Mouse (Mus musculus) forelimb bud, embryonic 11.5 days (tissue): Measurements from ENCODE around the gene Efna1.

ENCODE experiments used
- DNase-seq: peaks from one replicate; pipeline ENCODE4 v3.0.0-alpha.2; 2012; ENCODE audit warnings: low read depth, low spot score

The Efna1 gene

GRCm38 (mm10) chr3:89308089-89308488, 27.1 kb upstream of the Efna1 start:
- peak; percentile 77 for DNase-seq

- no peak for DNase-seq
Measured at GRCm38 (mm10) chr3:89305551-89306325, 24.8 kb upstream of the Efna1 start.

GRCm38 (mm10) chr3:89305105-89305504, 24.2 kb upstream of the Efna1 start:
- DNase-seq: no peak

- DNase-seq: no peak
Measured at GRCm38 (mm10) chr3:89304440-89304839, 23.5 kb upstream of the Efna1 start.

GRCm38 (mm10) chr3:89300514-89300913, 19.6 kb upstream of the Efna1 start:
- no peak for DNase-seq

GRCm38 (mm10) chr3:89300071-89300470, 19.1 kb upstream of the Efna1 start:
- no peak for DNase-seq

GRCm38 (mm10) chr3:89299499-89299898, 18.6 kb upstream of the Efna1 start:
- no peak for DNase-seq

GRCm38 (mm10) chr3:89298908-89299307, 18.0 kb upstream of the Efna1 start:
- no peak for DNase-seq

- DNase-seq: no peak
Measured at GRCm38 (mm10) chr3:89296761-89297396, 15.9 kb upstream of the Efna1 start.

GRCm38 (mm10) chr3:89295685-89296230, 14.8 kb upstream of the Efna1 start:
- no peak for DNase-seq

GRCm38 (mm10) chr3:89294195-89294594, 13.3 kb upstream of the Efna1 start:
- DNase-seq: no peak

GRCm38 (mm10) chr3:89293247-89293918, 12.4 kb upstream of the Efna1 start:
- no peak for DNase-seq

- no peak for DNase-seq
Measured at GRCm38 (mm10) chr3:89292303-89292702, 11.4 kb upstream of the Efna1 start.

- no peak for DNase-seq
Measured at GRCm38 (mm10) chr3:89291874-89292273, 10.9 kb upstream of the Efna1 start.

- DNase-seq: no peak
Measured at GRCm38 (mm10) chr3:89288503-89288928, 7.6 kb upstream of the Efna1 start.

GRCm38 (mm10) chr3:89287286-89287685, 6.3 kb upstream of the Efna1 start:
- DNase-seq: no peak

- no peak for DNase-seq
Measured at GRCm38 (mm10) chr3:89285526-89285925, 4.6 kb upstream of the Efna1 start.

GRCm38 (mm10) chr3:89284261-89284660, 3.3 kb upstream of the Efna1 start:
- no peak for DNase-seq

- no peak for DNase-seq
Measured at GRCm38 (mm10) chr3:89282291-89282643, 1.3 kb upstream of the Efna1 start.

GRCm38 (mm10) chr3:89281579-89282290, 793 bp upstream of the Efna1 start:
- peak; percentile 80 for DNase-seq

- DNase-seq: no peak
Measured at GRCm38 (mm10) chr3:89280050-89280605, 814 bp downstream of the Efna1 start.
